Mouse (Mus musculus): ENCODE results near the gene Pcnp.
"Not testable (repeated sequence)": the region's sequence is repeated elsewhere in the genome, so short reads cannot be mapped to it uniquely, and the experiment has no call there.

DNA sequence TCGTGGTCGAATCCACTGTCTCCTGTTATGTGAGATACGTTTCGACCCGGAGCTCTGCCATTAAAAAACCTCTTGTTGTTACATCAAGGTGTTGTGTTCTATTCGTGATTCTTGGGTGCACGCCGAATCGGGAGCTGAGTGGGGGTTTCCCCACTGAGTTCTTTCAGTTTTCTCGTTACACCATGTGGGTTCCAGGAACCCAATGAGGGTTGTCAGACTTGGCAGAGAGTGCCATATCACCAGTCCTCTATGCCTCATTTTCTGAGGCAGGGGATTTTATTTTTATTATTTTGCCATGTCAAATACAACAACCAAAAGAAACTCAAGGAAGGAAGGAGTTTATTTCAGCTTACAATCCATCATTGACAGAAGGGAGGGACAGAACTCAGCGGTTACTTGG lies 66.5 kb downstream of the Pcnp start:
- TF ChIP-seq CTCF, POLR2A (IDR thresholded peaks at IDR 0.05; ENCODE audit: insufficient read depth, low read depth, low read length): not testable (repeated sequence)

Measured in olfactory bulb, adult 2 months (tissue).